ENCODE assay signal across 8 mouse cellular contexts in the genomic region with DNA sequence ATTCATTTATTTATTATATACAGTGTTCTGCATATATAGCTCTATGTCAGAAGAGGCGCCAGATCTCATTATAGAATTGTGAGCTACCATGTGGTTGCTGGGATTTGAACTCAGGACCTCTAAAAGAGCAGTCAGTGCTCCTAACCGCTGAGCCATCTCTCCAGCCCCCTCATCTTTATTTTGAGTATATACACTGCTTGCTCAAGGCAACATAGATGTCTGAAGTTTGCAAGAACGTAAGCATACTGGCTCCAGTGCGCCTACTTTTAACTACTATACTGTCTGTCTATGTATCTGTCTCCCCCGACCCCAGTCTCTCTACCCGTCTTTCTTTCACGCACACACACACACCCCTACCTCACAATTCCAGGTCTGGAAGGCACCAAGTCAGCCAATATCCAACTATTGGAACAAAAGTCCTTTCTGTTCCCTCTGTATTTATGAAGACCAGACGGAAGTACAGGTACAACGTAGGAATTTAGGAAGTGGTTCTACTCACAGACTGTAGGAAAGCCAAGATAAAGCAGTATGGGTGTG. TPM values are rescaled to one million over a fixed set of nuclear protein-coding genes. Genes with fewer than 3 reads are reported as not detected.
A peak's percentile ranks its signal among the peaks of the same experiment; 100 is the strongest.
DNase-seq lines count a peak whose midpoint lies in the region; ATAC-seq and TF ChIP-seq lines count a peak whose summit lies in the region.

No protein-coding gene starts in this region.

- H3K27me3 ChIP-seq in heart, embryonic 13.5 days (replicated peaks): no peaks in the 10 kb centered on the region
- no peaks in the 10 kb centered on the region for H3K27me3 ChIP-seq in hindbrain, embryonic 14.5 days (ENCODE audit: control insufficient read depth, insufficient read depth, low read length)
- no peaks in the 10 kb centered on the region for H3K27me3 ChIP-seq in midbrain, embryonic 12.5 days

- H3K4me1 ChIP-seq in heart, embryonic 13.5 days: peaks cover 15% of the 10 kb centered on the region
- H3K4me1 ChIP-seq in cortical plate, adult 2 months (ENCODE audit: control insufficient read depth, insufficient read depth, low read length): no peaks in the 10 kb centered on the region
- H3K4me1 ChIP-seq in hindbrain, embryonic 14.5 days (replicated peaks; ENCODE audit: control insufficient read depth, insufficient read depth, low read length): peaks cover 14% of the 10 kb centered on the region
- peaks cover 15% of the 10 kb centered on the region for H3K4me1 ChIP-seq in midbrain, embryonic 12.5 days

- H3K4me3 ChIP-seq in heart, embryonic 13.5 days: peak overlapping the region; percentile 99
- H3K4me3 ChIP-seq in cortical plate, adult 2 months (ENCODE audit: insufficient read depth, low read length): peak overlapping the region; percentile 100
- H3K4me3 ChIP-seq in hindbrain, embryonic 14.5 days (replicated peaks; ENCODE audit: low read length): peak overlapping the region; percentile 99
- H3K4me3 ChIP-seq in midbrain, embryonic 12.5 days: peak overlapping the region; percentile 100

- H3K27ac ChIP-seq in heart, embryonic 13.5 days (replicated peaks): no peak overlapping the region
- H3K27ac ChIP-seq in cortical plate, adult 2 months (ENCODE audit: insufficient read depth, low read length): no peak overlapping the region
- no peak overlapping the region for H3K27ac ChIP-seq in hindbrain, embryonic 14.5 days
- no peak overlapping the region for H3K27ac ChIP-seq in midbrain, embryonic 12.5 days (replicated peaks)

- DNase-seq in heart, adult 18-20 months: no peak
- no peak for DNase-seq in hindbrain, embryonic 14.5 days (ENCODE audit: low spot score)
- no peak for DNase-seq in adrenal gland, postnatal 4 days (ENCODE audit: low spot score in 2 of 2)
- no peak for DNase-seq in right cerebral cortex, postnatal 25 days
- no peak for DNase-seq in frontal cortex, postnatal 25 days (ENCODE audit: low spot score in 2 of 2)

- no peak for ATAC-seq in heart, embryonic 13.5 days (ENCODE audit: extremely low read depth, insufficient number of reproducible peaks, low FRiP score, low TSS enrichment)
- ATAC-seq in hindbrain, embryonic 14.5 days (ENCODE audit: low FRiP score): no peak
- ATAC-seq in midbrain, embryonic 12.5 days (ENCODE audit: low FRiP score, low read depth): 0 out of 2 replicates have a peak, but pooled peaks have one; percentile 20

- peaks cover 25% of the 10 kb centered on the region for H3K36me3 ChIP-seq in heart, embryonic 13.5 days
- peaks cover 25% of the 10 kb centered on the region for H3K36me3 ChIP-seq in hindbrain, embryonic 14.5 days (replicated peaks; ENCODE audit: control insufficient read depth, insufficient read depth)
- peaks cover 25% of the 10 kb centered on the region for H3K36me3 ChIP-seq in midbrain, embryonic 12.5 days

- peak overlapping the region; percentile 96; the same call in 1 of the 2 replicates for H3K9ac ChIP-seq in heart, embryonic 13.5 days
- H3K9ac ChIP-seq in hindbrain, embryonic 14.5 days: peak overlapping the region; percentile 94; the same call in 1 of the 2 replicates
- no peak overlapping the region for H3K9ac ChIP-seq in midbrain, embryonic 12.5 days (replicated peaks)

- WGBS in heart, embryonic 13.5 days: 56% methylated on average over 9 of the region's 9 CpGs
- WGBS in hindbrain, embryonic 14.5 days: 61% methylated on average over 9 of the region's 9 CpGs
- WGBS in midbrain, embryonic 12.5 days: 65% methylated on average over 9 of the region's 9 CpGs

- TF ChIP-seq POLR2A in cortical plate, adult 2 months (IDR thresholded peaks at IDR 0.05; ENCODE audit: extremely low read depth, insufficient read depth, low read length): no peak

- H3K9me3 ChIP-seq in heart, embryonic 13.5 days: no peaks in the 10 kb centered on the region
- H3K9me3 ChIP-seq in hindbrain, embryonic 14.5 days (ENCODE audit: control insufficient read depth, low read length): no peaks in the 10 kb centered on the region
- no peaks in the 10 kb centered on the region for H3K9me3 ChIP-seq in midbrain, embryonic 12.5 days

- H3K4me2 ChIP-seq in heart, embryonic 13.5 days: peak overlapping the region; percentile 91
- H3K4me2 ChIP-seq in hindbrain, embryonic 14.5 days (replicated peaks): peak overlapping the region; percentile 95
- peak overlapping the region; percentile 83 for H3K4me2 ChIP-seq in midbrain, embryonic 12.5 days (replicated peaks)

- no peak for TF ChIP-seq CTCF in cortical plate, adult 2 months (IDR thresholded peaks at IDR 0.05; ENCODE audit: extremely low read depth, insufficient read depth, low read length)

RNA-seq across cellular contexts. Expression of gene Nkapd1, which starts 0.6 kb away (rescaled TPM):
- 15.1 and 15.5 TPM in 2 replicates for polyA plus RNA-seq in heart, embryonic 13.5 days (2015; fragmentation: Nextera tagmentation; extraction: Ambion mirVana)
- 10 to 100 TPM; 11.6 to 14.2 TPM for total RNA-seq in heart, adult 18-20 months (2021)
- polyA plus RNA-seq in cortical plate, adult 2 months (2012; rRNA removed): 14.1 and 14.7 TPM in 2 replicates
- 18.4 and 23.0 TPM in 2 replicates for polyA plus RNA-seq in hindbrain, embryonic 14.5 days (2014; fragmentation: Nextera tagmentation; extraction: Ambion mirVana)
- 27.7 and 28.0 TPM in 2 replicates for polyA plus RNA-seq in midbrain, embryonic 12.5 days (2016; fragmentation: Nextera tagmentation; extraction: Ambion mirVana)
- total RNA-seq in adrenal gland, postnatal 4 days (2021): 10 to 100 TPM; 36.8 to 38.8 TPM

RNA-seq across cellular contexts. Expression of gene Pih1d2, which starts 0.7 kb away (rescaled TPM):
- polyA plus RNA-seq in heart, embryonic 13.5 days (2015; fragmentation: Nextera tagmentation; extraction: Ambion mirVana): 1.8 and 3.2 TPM in 2 replicates
- total RNA-seq in heart, adult 18-20 months (2021): under 1 TPM; 0.20 to 0.95 TPM
- polyA plus RNA-seq in cortical plate, adult 2 months (2012; rRNA removed): 4.4 and 4.9 TPM in 2 replicates
- 5.6 and 7.3 TPM in 2 replicates for polyA plus RNA-seq in hindbrain, embryonic 14.5 days (2014; fragmentation: Nextera tagmentation; extraction: Ambion mirVana)
- polyA plus RNA-seq in midbrain, embryonic 12.5 days (2016; fragmentation: Nextera tagmentation; extraction: Ambion mirVana): 5.3 and 7.0 TPM in 2 replicates
- 1 to 10 TPM; 2.9 to 3.7 TPM for total RNA-seq in adrenal gland, postnatal 4 days (2021)

RNA-seq across cellular contexts. Expression of gene Timm8b, which starts 14.2 kb away (rescaled TPM):
- polyA plus RNA-seq in heart, embryonic 13.5 days (2015; fragmentation: Nextera tagmentation; extraction: Ambion mirVana): 247 and 287 TPM in 2 replicates
- 100 to 1,000 TPM; 270 to 292 TPM for total RNA-seq in heart, adult 18-20 months (2021)
- 465 and 504 TPM in 2 replicates for polyA plus RNA-seq in cortical plate, adult 2 months (2012; rRNA removed)
- polyA plus RNA-seq in hindbrain, embryonic 14.5 days (2014; fragmentation: Nextera tagmentation; extraction: Ambion mirVana): 399 and 451 TPM in 2 replicates
- 344 and 368 TPM in 2 replicates for polyA plus RNA-seq in midbrain, embryonic 12.5 days (2016; fragmentation: Nextera tagmentation; extraction: Ambion mirVana)
- total RNA-seq in adrenal gland, postnatal 4 days (2021): 100 to 1,000 TPM; 134 to 149 TPM

RNA-seq across cellular contexts. Expression of gene Sdhd, which starts 14.2 kb away (rescaled TPM):
- polyA plus RNA-seq in heart, embryonic 13.5 days (2015; fragmentation: Nextera tagmentation; extraction: Ambion mirVana): 568 and 646 TPM in 2 replicates
- total RNA-seq in heart, adult 18-20 months (2021): 100 to 1,000 TPM; 697 to 709 TPM
- polyA plus RNA-seq in cortical plate, adult 2 months (2012; rRNA removed): 139 and 145 TPM in 2 replicates
- polyA plus RNA-seq in hindbrain, embryonic 14.5 days (2014; fragmentation: Nextera tagmentation; extraction: Ambion mirVana): 279 and 295 TPM in 2 replicates
- 209 and 224 TPM in 2 replicates for polyA plus RNA-seq in midbrain, embryonic 12.5 days (2016; fragmentation: Nextera tagmentation; extraction: Ambion mirVana)
- 100 to 1,000 TPM; 252 to 272 TPM for total RNA-seq in adrenal gland, postnatal 4 days (2021)

RNA-seq across cellular contexts. Expression of gene Dlat, which starts 41.7 kb away (rescaled TPM):
- 106 and 116 TPM in 2 replicates for polyA plus RNA-seq in heart, embryonic 13.5 days (2015; fragmentation: Nextera tagmentation; extraction: Ambion mirVana)
- 100 to 1,000 TPM; 390 to 395 TPM for total RNA-seq in heart, adult 18-20 months (2021)
- polyA plus RNA-seq in cortical plate, adult 2 months (2012; rRNA removed): 49.4 and 49.8 TPM in 2 replicates
- polyA plus RNA-seq in hindbrain, embryonic 14.5 days (2014; fragmentation: Nextera tagmentation; extraction: Ambion mirVana): 65.1 and 72.0 TPM in 2 replicates
- 45.8 and 51.1 TPM in 2 replicates for polyA plus RNA-seq in midbrain, embryonic 12.5 days (2016; fragmentation: Nextera tagmentation; extraction: Ambion mirVana)
- total RNA-seq in adrenal gland, postnatal 4 days (2021): 100 to 1,000 TPM; 117 to 122 TPM
